Mouse (Mus musculus): ENCODE data around the gene Pcdh11x. TPM values are rescaled to one million over a fixed set of nuclear protein-coding genes. Genes with fewer than 3 reads are reported as not detected.

Pcdh11x gene
- polyA plus RNA-seq, 1 experiment from 2014 or later = 2.0 TPM

Other genes with a start within 250 kb of the Pcdh11x start
- not detected in 2 replicates for gene H2afb3, start 22.8 kb downstream of the Pcdh11x start, polyA plus RNA-seq (2015; fragmentation: Nextera tagmentation; extraction: Ambion mirVana)